Mouse (Mus musculus): ENCODE results near the gene Nlrp3.

Nlrp3 gene

DNA sequence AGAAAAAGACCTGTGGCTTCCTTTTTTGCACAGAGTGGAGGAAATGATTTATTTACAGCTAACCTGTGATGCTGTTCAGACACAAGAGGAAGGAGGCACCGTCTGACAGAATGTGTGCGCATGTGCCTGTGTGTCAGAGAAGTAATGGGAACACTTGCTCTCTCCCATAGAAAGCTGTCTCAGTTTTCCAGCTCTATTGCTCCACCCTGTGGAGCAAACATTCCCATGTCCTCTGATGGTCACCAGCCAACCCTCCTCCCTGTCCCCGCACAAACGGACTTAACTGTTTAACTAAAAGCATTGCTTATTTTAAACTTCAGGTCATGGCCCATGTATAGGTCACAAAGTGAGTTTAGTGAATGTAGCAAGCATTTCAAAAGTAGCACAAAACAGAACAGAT is 72.8 kb downstream of the Nlrp3 start:
- DNase-seq (ENCODE audit: low spot score in 2 of 2): peak; percentile 51 to 52

All from right cerebral cortex, postnatal 10 days (tissue).